Mouse (Mus musculus): ENCODE measurements around the gene Fam234b. TPM values are rescaled to one million over a fixed set of nuclear protein-coding genes. Genes with fewer than 3 reads are reported as not detected.
A peak's percentile ranks its signal among the peaks of the same experiment; 100 is the strongest.

Gene Fam234b
- polyA plus RNA-seq, 1 experiment, result 6.3 TPM

GRCm38 (mm10) chr6:135252728-135253077, 54.9 kb downstream of the Fam234b start:
- Histone ChIP-seq H3K27ac (ENCODE audit: insufficient read depth, low read length) (no peak overlapping the region), H3K4me3 (ENCODE audit: low read depth, low read length) (no peak overlapping the region)

GRCm38 (mm10) chr6:135254153-135254552, 56.4 kb downstream of the Fam234b start, which contains the start of gene Gsg1:
Gene Gsg1 (minus strand): TSS chr6:135254351.
- H3K27ac ChIP-seq (ENCODE audit: insufficient read depth, low read length), result no peak within 1 kb of the TSS
- H3K9ac ChIP-seq (ENCODE audit: low read depth, poor library complexity, severe bottlenecking), result no peak within 1 kb of the TSS

More at GRCm38 (mm10) chr6:135252728-135253077, 54.9 kb downstream of the Fam234b start:
- Histone ChIP-seq H3K9ac (ENCODE audit: low read depth, poor library complexity, severe bottlenecking) (no peak overlapping the region), H3K4me1 (ENCODE audit: control insufficient read depth, insufficient read depth, low read length) (peaks cover 3% of the 10 kb centered on the region), H3K27me3 (ENCODE audit: control insufficient read depth, insufficient read depth, low read length, poor library complexity, severe bottlenecking) (no peaks in the 10 kb centered on the region), H3K36me3 (ENCODE audit: control insufficient read depth, insufficient read depth, low read length, poor library complexity, severe bottlenecking) (no peaks in the 10 kb centered on the region), H3K9me3 (replicated peaks; ENCODE audit: control insufficient read depth, insufficient read depth, low read length, poor library complexity, severe bottlenecking) (peaks cover 3% of the 10 kb centered on the region; the same call in 1 of the 2 replicates)
- TF ChIP-seq CTCF (IDR thresholded peaks at IDR 0.05; ENCODE audit: low read depth, low read length) (no peak), POLR2A (IDR thresholded peaks at IDR 0.05; ENCODE audit: insufficient read depth, low read length) (no peak), EP300 (IDR thresholded peaks at IDR 0.05; ENCODE audit: insufficient read depth, low read depth, low read length) (peak; percentile 30; the same call in 1 of the 2 replicates)

GRCm38 (mm10) chr6:135260435-135260834, 62.7 kb downstream of the Fam234b start:
- Histone ChIP-seq H3K9ac (ENCODE audit: low read depth, poor library complexity, severe bottlenecking) (no peak overlapping the region), H3K4me3 (ENCODE audit: low read depth, low read length) (no peak overlapping the region), H3K4me1 (ENCODE audit: control insufficient read depth, insufficient read depth, low read length) (no peaks in the 10 kb centered on the region), H3K9me3 (replicated peaks; ENCODE audit: control insufficient read depth, insufficient read depth, low read length, poor library complexity, severe bottlenecking) (peaks cover 9% of the 10 kb centered on the region), H3K27me3 (ENCODE audit: control insufficient read depth, insufficient read depth, low read length, poor library complexity, severe bottlenecking) (no peaks in the 10 kb centered on the region; the same call in 1 of the 2 replicates), H3K36me3 (ENCODE audit: control insufficient read depth, insufficient read depth, low read length, poor library complexity, severe bottlenecking) (no peaks in the 10 kb centered on the region), H3K27ac (ENCODE audit: insufficient read depth, low read length) (no peak overlapping the region)
- TF ChIP-seq CTCF (IDR thresholded peaks at IDR 0.05; ENCODE audit: low read depth, low read length), result peak; percentile 33
- no peak for TF ChIP-seq EP300 (IDR thresholded peaks at IDR 0.05; ENCODE audit: insufficient read depth, low read depth, low read length)

More at GRCm38 (mm10) chr6:135254153-135254552, 56.4 kb downstream of the Fam234b start, which contains the start of gene Gsg1:
- Histone ChIP-seq H3K4me3 (ENCODE audit: low read depth, low read length) (no peak within 1 kb of the TSS), H3K4me1 (ENCODE audit: control insufficient read depth, insufficient read depth, low read length) (peaks cover 3% of the 10 kb centered on the region), H3K27me3 (ENCODE audit: control insufficient read depth, insufficient read depth, low read length, poor library complexity, severe bottlenecking) (no peaks in the 10 kb centered on the region), H3K9me3 (replicated peaks; ENCODE audit: control insufficient read depth, insufficient read depth, low read length, poor library complexity, severe bottlenecking) (peaks cover 3% of the 10 kb centered on the region; the same call in 1 of the 2 replicates), H3K36me3 (ENCODE audit: control insufficient read depth, insufficient read depth, low read length, poor library complexity, severe bottlenecking) (no peaks in the 10 kb centered on the region)
- TF ChIP-seq POLR2A (IDR thresholded peaks at IDR 0.05; ENCODE audit: insufficient read depth, low read length) (no peak), EP300 (IDR thresholded peaks at IDR 0.05; ENCODE audit: insufficient read depth, low read depth, low read length) (no peak), CTCF (IDR thresholded peaks at IDR 0.05; ENCODE audit: low read depth, low read length) (no peak)

- Histone ChIP-seq H3K4me3 (ENCODE audit: low read depth, low read length) (no peak overlapping the region), H3K36me3 (ENCODE audit: control insufficient read depth, insufficient read depth, low read length, poor library complexity, severe bottlenecking) (no peaks in the 10 kb centered on the region), H3K27me3 (ENCODE audit: control insufficient read depth, insufficient read depth, low read length, poor library complexity, severe bottlenecking) (no peaks in the 10 kb centered on the region; the same call in 1 of the 2 replicates), H3K4me1 (ENCODE audit: control insufficient read depth, insufficient read depth, low read length) (no peaks in the 10 kb centered on the region), H3K9me3 (replicated peaks; ENCODE audit: control insufficient read depth, insufficient read depth, low read length, poor library complexity, severe bottlenecking) (peaks cover 7% of the 10 kb centered on the region), H3K27ac (ENCODE audit: insufficient read depth, low read length) (no peak overlapping the region), H3K9ac (ENCODE audit: low read depth, poor library complexity, severe bottlenecking) (no peak overlapping the region)
- TF ChIP-seq POLR2A (IDR thresholded peaks at IDR 0.05; ENCODE audit: insufficient read depth, low read length), result no peak
- no peak for TF ChIP-seq EP300 (IDR thresholded peaks at IDR 0.05; ENCODE audit: insufficient read depth, low read depth, low read length)
- no peak for TF ChIP-seq CTCF (IDR thresholded peaks at IDR 0.05; ENCODE audit: low read depth, low read length)
Observed at GRCm38 (mm10) chr6:135261124-135261523, 63.3 kb downstream of the Fam234b start.

GRCm38 (mm10) chr6:135262565-135262964, 64.8 kb downstream of the Fam234b start:
- Histone ChIP-seq H3K4me1 (ENCODE audit: control insufficient read depth, insufficient read depth, low read length) (no peaks in the 10 kb centered on the region), H3K9me3 (replicated peaks; ENCODE audit: control insufficient read depth, insufficient read depth, low read length, poor library complexity, severe bottlenecking) (peaks cover 5% of the 10 kb centered on the region; the same call in 1 of the 2 replicates), H3K4me3 (ENCODE audit: low read depth, low read length) (no peak overlapping the region), H3K27ac (ENCODE audit: insufficient read depth, low read length) (no peak overlapping the region), H3K27me3 (ENCODE audit: control insufficient read depth, insufficient read depth, low read length, poor library complexity, severe bottlenecking) (no peaks in the 10 kb centered on the region; the same call in 1 of the 2 replicates), H3K9ac (ENCODE audit: low read depth, poor library complexity, severe bottlenecking) (no peak overlapping the region), H3K36me3 (ENCODE audit: control insufficient read depth, insufficient read depth, low read length, poor library complexity, severe bottlenecking) (no peaks in the 10 kb centered on the region)
- TF ChIP-seq EP300 (IDR thresholded peaks at IDR 0.05; ENCODE audit: insufficient read depth, low read depth, low read length) (no peak), CTCF (IDR thresholded peaks at IDR 0.05; ENCODE audit: low read depth, low read length) (no peak), POLR2A (IDR thresholded peaks at IDR 0.05; ENCODE audit: insufficient read depth, low read length) (no peak)

GRCm38 (mm10) chr6:135264136-135264535, 66.4 kb downstream of the Fam234b start:
- Histone ChIP-seq H3K36me3 (ENCODE audit: control insufficient read depth, insufficient read depth, low read length, poor library complexity, severe bottlenecking) (no peaks in the 10 kb centered on the region), H3K4me1 (ENCODE audit: control insufficient read depth, insufficient read depth, low read length) (no peaks in the 10 kb centered on the region), H3K4me3 (ENCODE audit: low read depth, low read length) (no peak overlapping the region), H3K9me3 (replicated peaks; ENCODE audit: control insufficient read depth, insufficient read depth, low read length, poor library complexity, severe bottlenecking) (peaks cover 5% of the 10 kb centered on the region; the same call in 1 of the 2 replicates), H3K27ac (ENCODE audit: insufficient read depth, low read length) (no peak overlapping the region), H3K9ac (ENCODE audit: low read depth, poor library complexity, severe bottlenecking) (no peak overlapping the region), H3K27me3 (ENCODE audit: control insufficient read depth, insufficient read depth, low read length, poor library complexity, severe bottlenecking) (no peaks in the 10 kb centered on the region; the same call in 1 of the 2 replicates)
- TF ChIP-seq EP300 (IDR thresholded peaks at IDR 0.05; ENCODE audit: insufficient read depth, low read depth, low read length), result no peak
- TF ChIP-seq POLR2A (IDR thresholded peaks at IDR 0.05; ENCODE audit: insufficient read depth, low read length), result no peak
- no peak for TF ChIP-seq CTCF (IDR thresholded peaks at IDR 0.05; ENCODE audit: low read depth, low read length)
